Mouse (Mus musculus) effector memory CD4-positive, alpha-beta T cell, adult 7 months (primary cell): ENCODE results near the gene Nfatc2ip. TPM values are rescaled to one million over a fixed set of nuclear protein-coding genes. Genes with fewer than 3 reads are reported as not detected.

Experiments used
- polyA plus RNA-seq: library from polyadenylated mRNA; unstranded; fragments of 100-300 nt; shearing (Covaris generic); gene quantifications from one replicate; pipeline ENCODE4 v1.2.1, GENCODE M21; 2017

Gene Nfatc2ip
- polyA plus RNA-seq = 3.8 TPM

DNA sequence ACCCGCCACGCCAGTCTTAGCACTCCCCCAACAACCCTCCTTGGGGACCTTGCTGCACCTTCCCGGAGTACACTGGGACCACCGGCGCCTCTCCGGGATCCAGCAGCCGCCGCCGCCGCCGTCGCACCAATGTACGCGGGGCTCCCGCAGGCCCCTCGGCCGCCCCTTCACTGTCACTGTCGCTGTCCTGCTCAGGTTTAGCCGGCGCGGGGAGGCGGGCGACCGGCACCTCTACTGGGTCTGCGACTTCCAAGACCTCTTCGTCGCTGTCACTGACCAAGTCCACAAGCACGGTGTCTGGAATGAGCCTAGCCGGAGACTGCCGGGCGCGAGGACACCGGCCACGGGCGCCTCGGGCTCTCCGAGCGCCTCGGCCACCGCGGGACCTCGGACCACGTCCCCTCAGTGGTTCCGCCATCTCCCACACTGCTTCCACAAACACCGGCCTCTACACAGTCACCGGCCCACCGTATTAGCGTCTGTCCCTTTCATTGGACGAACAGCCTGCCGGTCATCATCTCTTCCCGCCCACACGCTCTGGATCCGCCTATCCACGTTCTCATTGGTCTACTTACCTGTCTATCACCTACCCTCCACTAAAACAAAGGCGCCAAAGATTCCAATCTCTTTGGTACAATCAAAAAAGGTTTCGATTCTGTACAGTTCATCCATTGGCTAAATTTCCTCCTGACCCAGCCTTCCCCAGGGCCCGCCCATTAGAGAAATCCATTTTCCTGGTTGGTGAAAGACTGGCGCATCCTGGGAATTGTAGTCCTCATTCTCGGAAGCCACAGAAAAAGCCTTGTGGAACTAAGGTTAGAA, at the start of gene Nfatc2ip:
Gene Nfatc2ip, minus strand, starts transcription at position 440 of the 822 bp plus-strand sequence.

DNA sequence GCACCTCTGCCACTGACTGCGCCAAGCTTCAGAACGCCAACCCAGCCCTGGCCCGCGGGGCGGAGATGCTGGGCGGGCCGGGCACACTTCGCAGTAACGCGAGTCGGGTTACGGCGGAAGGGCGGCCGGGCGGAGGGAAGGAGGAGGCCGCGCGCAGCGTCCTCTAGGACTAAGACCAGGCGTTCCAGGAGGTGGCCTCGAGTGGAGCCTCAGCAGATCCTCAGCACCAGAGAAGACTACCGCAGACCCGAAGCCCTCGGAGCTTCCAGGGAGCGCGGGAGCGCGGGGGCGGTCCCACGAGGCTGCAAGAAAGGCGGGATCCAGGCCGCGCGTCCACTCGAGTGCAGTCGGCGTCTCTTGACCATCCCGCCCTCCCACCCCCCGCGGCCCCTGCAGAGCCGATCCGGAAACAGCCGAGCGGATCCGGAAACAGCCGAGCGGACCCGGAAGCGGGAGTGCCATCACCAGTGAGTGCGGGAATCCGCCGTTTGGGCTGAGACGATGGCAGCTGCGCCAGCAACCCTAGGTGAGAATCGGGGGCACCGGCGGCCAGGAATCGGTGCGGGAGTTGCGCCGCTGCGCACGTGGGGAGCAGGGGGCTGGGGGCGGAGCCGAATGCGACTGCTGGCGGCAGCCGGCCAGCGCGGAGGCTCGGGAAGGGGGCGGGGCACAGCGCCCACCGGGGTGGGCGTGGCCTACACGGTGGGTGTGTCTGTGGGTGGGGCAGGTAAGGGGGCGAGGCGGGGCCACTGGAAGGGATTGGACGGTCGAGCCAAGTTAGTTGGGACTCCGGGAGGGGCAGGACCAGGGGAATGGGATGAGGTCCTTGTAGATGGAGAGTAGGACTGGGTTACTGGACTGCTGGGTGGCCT, 32.3 kb upstream of the Nfatc2ip start, which contains the start of gene Rabep2:
Gene Rabep2, plus strand, starts transcription at position 129 of the 872 bp plus-strand sequence.

DNA sequence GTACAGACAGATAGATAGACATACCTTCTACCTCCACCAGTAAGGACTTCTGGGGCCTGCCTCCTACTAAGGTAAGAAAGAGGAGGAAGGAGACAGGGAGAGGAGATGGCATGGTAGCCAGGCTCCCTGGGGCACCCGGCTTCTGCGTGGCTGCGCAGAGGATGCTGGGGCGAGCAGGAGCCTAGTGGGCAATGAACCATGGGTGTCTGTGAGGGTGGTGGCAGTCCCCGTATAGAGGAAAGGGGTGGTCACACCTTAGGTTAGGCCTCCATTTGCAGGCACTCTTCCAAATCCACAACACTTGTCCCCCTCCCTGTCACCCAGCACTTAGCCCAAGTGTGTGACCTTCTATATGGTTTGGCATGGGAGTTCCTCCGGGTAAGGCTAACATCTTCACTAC, 18.2 kb upstream of the Nfatc2ip start, which contains the start of gene Cd19:
Gene Cd19, minus strand, starts transcription at position 165 of the 400 bp plus-strand sequence.

DNA sequence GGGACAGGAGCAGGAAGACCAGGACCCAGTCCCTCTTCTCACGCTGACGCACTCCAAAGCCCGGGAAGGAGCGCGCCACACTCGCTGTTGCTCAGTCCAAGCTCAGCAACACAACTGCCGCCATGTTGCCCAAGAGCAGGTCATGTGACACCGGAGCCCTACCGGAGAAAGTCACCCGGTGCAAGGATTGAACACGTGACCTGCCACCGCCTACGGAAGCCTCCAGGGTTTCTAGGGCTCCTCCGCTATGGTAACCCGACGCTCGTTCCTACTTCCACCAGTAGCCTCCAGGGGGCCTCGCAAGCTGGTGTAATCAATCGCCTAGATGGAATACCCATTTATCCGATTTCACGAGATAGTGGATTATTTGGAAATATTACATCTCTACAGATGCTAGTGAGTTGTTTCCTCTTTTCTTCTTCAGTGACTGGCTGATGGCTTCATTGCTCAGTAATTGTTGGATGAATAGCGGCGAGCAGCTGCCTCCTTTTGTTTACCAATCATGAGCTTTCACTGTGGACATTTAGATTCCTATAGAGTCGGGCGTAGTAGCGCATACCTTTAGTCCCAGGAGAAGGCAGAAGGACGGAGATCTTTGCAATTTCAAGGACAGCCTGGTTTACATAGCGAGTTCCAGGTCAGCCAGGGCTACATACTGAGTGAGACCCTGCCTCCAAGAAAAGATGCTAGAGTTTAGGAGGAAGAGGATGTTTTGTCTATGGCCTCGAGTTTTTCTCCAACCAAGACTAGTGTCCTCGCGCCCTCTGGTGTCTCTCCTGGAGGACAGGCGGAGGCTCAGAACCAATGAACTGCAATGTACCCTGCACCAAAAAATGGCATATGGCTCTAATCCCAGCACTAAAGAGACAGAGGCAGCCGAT, 19.0 kb downstream of the Nfatc2ip start, which contains the start of gene Spns1:
Gene Spns1, minus strand, starts transcription at position 173 of the 881 bp plus-strand sequence.

DNA sequence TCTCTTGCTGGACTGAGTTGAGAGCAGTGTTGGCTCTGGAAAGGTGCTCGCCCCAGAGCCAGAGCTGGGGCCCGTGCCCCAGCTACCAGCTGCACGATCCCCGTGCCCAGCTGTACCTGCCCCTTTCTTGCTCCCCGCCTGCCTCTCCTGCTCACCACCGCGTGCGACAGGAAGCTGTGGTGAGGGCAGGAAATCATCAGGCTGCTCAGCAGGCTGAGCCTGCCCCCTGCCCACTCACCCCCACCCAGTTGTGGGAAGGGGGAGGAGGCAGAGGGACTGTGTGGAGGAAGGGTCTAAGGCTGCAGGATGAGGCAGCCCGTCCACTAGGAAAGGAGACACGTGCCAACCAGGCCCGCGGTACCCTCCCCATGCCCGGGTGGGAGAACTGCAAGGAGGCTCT, 27.1 kb downstream of the Nfatc2ip start, which contains the start of gene Lat:
Gene Lat, minus strand, starts transcription at position 178 of the 400 bp plus-strand sequence.

Other genes with a start within 250 kb of the Nfatc2ip start
- 132 TPM for gene Xpo6, start 196.2 kb downstream of the Nfatc2ip start, polyA plus RNA-seq
- gene Sbk1, start 124.1 kb downstream of the Nfatc2ip start, polyA plus RNA-seq = 26.4 TPM
- gene Lat, start 27.2 kb downstream of the Nfatc2ip start, polyA plus RNA-seq = 662 TPM
- 41.4 TPM for gene Spns1, start 19.3 kb downstream of the Nfatc2ip start, polyA plus RNA-seq
- 0.12 TPM for gene Cd19, start 18.2 kb upstream of the Nfatc2ip start, polyA plus RNA-seq
- 48.7 TPM for gene Rabep2, start 32.0 kb upstream of the Nfatc2ip start, polyA plus RNA-seq
- gene Atp2a1, start 66.4 kb upstream of the Nfatc2ip start, polyA plus RNA-seq = not detected
- gene Sh2b1, start 78.7 kb upstream of the Nfatc2ip start, polyA plus RNA-seq = 49.8 TPM
- 98.5 TPM for gene Tufm, start 90.6 kb upstream of the Nfatc2ip start, polyA plus RNA-seq
- gene Atxn2l, start 106.7 kb upstream of the Nfatc2ip start, polyA plus RNA-seq = 106 TPM
- gene Eif3c, start 169.7 kb upstream of the Nfatc2ip start, polyA plus RNA-seq = 159 TPM
- gene Apobr, start 188.2 kb upstream of the Nfatc2ip start, polyA plus RNA-seq = 7.1 TPM
- 105 TPM for gene Cln3, start 189.1 kb upstream of the Nfatc2ip start, polyA plus RNA-seq
- not detected for gene Il27, start 198.2 kb upstream of the Nfatc2ip start, polyA plus RNA-seq
- gene Nupr1, start 234.1 kb upstream of the Nfatc2ip start, polyA plus RNA-seq = 1.8 TPM